Mouse (Mus musculus) inflammation-experienced regulatory T-cells, adult 6 months (primary cell): ENCODE measurements around the gene Cbx4. TPM values are rescaled to one million over a fixed set of nuclear protein-coding genes. Genes with fewer than 3 reads are reported as not detected.
"Not testable (repeated sequence)": the region's sequence is repeated elsewhere in the genome, so short reads cannot be mapped to it uniquely, and the experiment has no call there.

Experiments
- ATAC-seq: one replicate; pipeline ENCODE4 v1.8.0; 2017
- polyA plus RNA-seq, 3 experiments: library from polyadenylated mRNA; unstranded; fragments of 100-300 nt; shearing (Covaris generic); gene quantifications; one replicate each; pipeline ENCODE4 v1.2.1; 2017

Cbx4 gene
- polyA plus RNA-seq, 3 experiments from 2014 or later: 2.0 to 3.6 (median 2.3) TPM

DNA sequence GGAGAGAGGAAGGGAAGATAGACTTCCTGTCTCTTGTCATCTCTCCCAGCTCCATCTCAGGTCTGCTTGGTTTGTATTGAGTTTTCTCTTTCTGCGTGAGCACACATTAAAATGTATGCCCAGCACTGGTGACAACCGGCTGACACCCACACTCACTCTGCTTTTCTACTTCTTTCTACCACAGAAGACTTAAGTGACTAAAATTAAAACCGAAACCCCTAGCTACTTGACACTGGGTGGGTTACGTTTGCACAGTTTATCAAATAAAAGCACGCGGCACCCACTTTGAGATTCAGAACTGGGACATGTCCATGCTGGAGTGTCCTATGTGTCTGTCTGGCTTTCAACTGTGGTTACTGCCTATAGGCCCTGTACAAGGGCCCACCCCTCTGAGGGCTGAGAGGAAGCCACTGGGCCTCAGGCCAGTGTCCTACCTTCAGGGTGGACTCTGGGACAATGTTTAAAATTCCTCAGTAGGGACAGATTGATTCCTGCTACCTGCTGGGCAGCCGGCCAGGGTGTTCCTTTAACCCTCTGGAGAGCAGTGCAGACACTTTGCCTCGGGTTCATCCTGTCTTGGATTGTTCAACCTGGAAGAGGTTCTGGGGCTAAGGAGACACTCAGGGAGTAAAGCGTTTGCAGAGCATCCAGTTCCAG is 23.5 kb upstream of the Cbx4 start:
- ATAC-seq: peak; percentile 77

DNA sequence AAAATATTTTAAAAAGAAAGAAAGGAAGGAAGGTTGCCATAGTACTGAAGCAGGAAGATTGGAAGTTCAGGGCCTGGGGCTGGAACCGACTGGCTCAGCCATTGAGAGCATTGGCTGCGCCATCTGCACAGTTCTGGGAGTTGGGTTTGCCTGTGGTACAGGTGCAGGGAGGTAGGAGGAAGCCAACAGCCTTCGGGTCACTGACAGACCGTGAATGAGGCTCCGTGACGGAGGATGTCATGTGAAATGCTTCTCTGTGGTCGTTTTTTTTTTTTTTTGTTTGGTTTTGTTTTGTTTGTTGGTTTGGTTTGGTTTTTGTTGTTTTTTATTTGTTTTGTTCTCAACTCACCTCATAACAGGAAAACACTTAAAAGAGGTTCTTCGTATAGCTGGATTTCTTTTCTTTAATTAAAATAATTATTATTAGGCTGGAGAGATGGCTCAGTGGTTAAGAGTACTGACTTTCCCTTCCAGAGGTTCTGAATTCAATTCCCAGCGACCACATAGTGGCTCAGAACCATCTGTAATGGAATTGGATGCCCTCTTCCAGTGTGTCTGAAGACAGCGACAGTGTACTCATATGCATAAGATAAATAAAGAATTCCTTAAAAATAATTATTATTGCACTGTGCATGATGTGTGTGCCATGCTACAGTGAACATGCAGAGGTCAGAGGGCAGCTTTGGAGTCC is 22.7 kb upstream of the Cbx4 start:
- ATAC-seq: no peak

DNA sequence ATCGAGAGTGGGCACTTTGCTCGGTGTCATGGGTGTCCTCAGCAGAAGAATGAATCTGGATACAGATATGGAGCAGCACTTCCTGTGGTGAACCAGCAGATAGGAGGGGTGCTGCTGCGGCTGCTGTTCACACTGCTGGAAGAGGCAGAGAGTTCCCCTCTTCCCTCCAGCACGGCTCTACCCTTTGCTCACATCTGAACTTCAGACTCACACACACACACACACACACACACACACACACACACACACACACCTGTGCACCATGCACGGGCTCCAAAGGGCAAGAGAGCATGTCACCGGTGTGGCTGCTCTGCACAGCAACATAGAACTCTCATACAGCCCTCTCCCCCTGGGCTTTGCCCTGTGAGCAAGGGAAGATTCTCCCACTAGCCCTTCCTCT is 20.3 kb upstream of the Cbx4 start:
- peak; percentile 30 for ATAC-seq

DNA sequence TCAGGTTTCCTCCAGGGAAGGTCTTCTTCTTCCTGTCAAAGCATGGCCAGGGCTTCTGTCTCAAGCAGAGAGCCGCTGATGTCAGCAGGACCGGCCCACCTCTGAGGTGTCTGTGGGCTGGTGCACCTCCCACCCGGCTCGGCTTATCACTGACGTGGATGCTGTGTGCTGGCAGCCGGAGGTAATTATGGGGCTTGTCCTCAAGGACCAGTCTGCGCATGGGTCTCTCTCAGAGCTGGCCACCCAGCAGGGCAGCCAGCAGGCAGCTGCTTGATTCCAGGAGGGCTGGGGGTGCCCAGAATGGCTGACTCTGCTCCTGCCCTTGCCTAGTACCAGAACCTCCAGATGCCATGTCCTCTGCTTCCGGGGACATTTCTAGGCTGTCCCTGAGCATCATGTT is 19.7 kb upstream of the Cbx4 start:
- ATAC-seq: no peak

DNA sequence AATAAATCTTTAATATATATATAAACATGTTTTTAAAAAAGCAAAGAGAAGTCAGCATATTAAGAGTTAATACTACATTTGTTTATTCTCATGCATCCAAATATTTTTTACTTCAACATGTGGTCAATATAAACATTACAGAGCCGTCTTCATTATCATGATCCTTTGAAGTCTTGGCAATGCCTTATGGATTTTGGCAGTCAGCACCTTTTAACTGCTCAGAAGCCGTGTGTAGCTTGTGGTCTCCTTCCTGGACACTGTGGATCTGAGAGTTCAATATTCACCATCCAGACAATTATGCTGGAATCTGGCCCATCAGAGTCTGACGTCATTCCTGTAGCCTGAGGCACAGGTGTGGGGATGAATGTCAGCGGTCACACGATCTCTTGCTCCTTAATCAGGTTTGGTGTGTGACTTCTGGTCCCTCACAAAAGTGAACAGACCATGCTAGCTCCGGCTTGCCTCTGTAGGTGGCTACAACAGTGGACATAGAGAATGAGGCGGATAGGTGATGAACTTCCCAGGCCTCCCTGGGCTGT is 19.1 kb upstream of the Cbx4 start:
- no peak for ATAC-seq

DNA sequence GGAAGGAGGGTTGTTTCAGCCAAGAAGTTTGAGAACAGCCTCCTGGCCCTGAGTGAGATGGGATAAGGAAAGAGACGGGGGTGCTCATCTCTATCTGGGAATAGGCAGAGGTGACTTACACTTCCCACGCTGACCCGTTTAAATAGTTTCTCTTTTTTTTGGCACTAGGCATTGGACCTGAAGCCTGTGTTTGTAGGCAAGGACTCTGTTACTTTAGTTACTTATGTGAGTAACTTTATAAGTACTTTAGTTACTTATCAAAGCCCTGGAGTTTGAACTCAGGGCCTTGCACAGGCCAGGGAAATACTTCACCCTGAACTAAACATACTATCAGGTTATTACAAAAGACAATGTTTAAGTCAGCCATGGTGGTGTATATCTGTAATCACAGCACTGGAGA is 18.0 kb upstream of the Cbx4 start:
- ATAC-seq: no peak

DNA sequence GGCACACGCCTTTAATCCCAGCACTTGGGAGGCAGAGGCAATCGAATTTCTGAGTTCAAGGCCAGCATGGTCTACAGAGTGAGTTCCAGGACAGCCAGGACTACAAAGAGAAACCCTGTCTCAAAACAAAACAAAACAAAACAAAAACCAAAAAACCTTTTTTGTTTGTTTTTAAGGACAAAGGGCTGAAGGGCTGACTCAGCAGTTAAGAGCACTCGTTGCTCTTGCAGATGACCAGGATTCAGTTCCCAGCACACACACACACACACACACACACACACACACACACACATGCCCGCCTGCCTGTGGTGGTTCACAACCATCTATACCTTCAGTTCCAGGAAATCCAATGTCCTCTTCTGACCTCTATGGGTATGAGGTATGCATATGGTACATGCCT is 14.3 kb upstream of the Cbx4 start:
- ATAC-seq: not testable (repeated sequence)

DNA sequence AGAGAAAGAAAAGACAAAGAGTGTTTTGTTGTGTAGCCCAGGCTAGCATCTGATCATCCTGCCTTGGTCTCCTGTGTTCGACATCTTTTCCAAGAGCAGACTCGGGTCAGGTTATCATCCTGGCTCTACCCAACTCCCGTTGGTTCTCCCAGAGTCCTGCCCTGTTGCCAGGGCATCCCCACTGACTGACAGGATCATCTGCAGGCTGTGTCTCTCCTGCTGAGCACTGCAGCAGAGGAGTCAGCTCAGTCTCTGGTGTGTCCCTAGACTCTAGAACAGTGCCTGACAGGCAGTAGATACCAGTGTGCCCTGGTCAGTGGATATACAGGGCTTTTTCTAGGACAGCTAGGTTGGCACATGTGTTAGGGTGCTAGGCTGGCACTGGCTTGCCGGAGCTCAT is 12.2 kb upstream of the Cbx4 start:
- no peak for ATAC-seq

DNA sequence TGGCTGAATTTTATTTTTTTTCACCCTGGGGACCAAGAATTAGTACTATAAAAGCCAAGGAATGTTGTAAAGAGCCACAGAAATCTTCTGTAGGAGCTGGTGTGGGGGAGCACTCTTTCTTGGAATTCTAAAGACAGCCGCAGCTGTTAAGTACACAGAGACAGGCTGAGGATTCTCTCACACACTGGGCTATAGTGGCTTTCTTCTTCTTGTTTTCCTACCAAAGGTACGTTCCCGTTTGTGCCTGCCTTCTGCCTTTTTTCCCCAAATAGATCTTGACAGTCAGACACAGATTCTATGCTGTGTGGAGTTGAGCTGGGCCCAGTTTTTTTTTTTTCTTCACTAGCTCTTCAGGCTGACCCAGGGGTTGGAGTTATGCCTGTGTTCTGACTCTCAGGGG is 9.4 kb upstream of the Cbx4 start:
- ATAC-seq: no peak

DNA sequence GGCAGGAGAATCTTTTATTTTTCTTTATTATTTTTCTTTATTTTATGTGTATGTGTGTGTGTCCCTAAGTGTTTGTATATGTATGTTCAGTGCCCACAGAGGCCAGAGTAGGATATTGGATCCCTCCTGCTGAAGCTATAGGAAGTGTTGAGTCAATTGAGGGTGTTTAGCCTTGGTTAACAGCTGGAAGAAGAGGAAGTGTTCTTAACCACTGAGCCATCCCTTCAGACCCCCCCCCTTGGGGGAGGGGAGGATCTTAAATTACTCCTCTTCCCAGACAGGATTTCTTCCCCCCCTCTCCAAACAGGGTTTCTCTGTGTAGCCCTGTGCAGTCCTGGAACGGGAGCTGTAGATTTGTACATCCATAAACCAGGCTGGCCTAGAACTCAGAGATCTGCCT is 7.3 kb upstream of the Cbx4 start:
- ATAC-seq: no peak

DNA sequence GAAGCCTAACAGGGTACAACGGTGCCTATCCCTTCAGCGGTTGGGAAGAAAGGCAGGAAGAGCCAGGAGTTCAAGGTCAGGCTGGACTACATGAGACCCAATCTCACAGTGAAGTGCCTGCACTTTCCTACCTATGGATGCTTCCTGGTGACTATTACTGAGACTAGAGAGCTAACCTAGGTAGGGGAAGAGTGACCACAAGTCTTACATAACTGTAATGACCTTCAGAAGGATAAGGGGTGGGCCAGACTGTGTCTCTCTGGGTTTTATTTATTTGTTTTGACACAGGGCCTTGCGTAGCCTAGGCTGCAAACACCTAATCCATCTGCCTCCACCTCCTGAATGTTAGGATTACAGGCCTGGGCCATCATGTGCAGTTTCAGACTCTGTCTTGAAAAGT is 6.3 kb upstream of the Cbx4 start:
- no peak for ATAC-seq

DNA sequence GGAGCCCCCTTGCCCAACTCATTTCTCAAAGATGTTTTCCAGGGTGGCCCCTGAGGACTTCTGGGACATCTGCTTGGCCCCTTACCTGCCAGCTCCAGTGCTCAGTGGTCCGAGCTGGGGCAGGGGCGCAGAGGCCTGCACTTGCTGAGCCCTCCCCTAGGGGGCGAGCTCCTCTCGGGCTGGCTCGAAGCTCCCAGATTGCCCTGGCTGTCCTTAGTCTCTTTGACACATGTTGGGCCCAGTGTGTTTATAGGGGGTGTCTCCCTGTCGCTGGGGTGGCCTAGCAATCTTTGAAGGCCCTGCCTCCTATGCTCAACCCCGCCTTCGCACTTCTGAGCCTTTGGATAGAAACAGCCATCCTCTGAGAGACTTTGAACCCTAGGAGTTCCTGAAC is 5.6 kb upstream of the Cbx4 start:
- peak; percentile 25 for ATAC-seq

DNA sequence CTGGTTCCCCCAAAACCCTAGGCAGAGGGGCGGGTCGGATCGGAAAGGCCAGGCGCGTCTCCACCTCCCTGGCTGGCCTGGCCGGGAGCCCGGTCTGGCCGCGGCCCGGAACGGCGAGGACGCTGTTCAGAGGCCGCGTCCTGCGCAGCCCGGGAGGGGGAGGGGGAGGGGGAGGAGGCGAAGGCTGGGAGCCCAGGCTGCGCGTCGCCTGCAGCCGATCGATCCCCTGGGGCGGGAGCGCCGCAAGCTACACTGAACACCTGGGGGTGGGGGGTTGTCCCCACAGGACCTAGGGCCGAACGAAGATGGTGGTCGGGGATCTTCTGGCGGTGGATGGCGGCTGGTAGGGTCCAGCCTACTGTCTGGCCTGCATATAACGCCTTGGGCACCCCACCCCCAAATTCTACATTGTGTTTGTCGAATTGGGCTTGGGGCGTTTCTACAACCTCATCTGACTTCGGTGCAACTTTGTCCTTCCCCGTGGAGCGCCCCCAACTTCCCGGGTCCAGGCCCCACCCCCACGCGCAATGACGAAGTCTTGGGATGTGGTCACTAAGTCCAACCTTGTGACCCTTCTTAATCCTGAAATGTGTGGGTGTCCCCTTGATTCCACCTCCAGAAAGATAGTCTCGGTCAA is 5.1 kb upstream of the Cbx4 start:
- ATAC-seq: no peak

DNA sequence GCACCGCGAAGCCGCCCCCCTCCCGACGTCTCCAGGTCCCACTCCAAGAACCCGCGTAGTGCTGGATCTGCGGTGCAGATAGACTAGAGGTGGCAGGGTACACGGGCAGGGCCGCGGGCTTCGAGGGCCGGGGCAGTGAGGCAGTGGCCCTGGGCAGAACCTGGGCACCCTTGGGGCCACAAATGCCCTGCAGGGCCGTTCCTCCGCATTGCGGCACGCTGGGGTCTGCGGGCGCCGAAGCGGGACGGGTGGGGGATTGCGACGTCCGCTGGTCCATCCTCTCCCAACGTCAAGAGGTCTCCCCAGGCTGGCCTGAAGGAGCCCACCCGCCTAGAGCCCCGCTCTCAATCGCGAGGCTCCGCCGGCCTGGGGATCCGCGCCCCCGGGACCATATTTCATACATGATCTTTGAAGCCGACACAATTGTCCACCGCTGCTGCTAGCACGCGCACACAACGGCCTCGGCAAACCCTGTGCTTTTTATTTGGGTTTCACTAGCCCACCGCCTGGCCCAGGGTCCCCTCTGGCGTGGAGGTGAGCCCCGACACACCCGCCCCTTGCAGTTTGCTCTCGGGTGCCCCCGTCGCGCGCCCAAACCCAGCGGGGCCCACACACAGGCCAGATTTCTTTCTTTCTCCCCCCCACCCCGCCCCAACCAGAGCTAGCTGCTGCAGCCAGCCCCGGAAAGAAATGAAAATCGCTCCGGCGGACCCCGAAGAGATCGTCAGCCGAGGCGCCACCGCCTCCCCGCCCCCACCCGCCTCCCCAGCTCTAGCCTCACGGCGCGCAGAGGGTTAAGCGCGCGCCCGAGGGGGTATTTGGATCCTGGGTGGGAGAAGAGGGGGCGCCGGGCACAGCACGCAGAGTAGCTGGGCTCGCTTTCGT is 4.3 kb upstream of the Cbx4 start:
- no peak for ATAC-seq

DNA sequence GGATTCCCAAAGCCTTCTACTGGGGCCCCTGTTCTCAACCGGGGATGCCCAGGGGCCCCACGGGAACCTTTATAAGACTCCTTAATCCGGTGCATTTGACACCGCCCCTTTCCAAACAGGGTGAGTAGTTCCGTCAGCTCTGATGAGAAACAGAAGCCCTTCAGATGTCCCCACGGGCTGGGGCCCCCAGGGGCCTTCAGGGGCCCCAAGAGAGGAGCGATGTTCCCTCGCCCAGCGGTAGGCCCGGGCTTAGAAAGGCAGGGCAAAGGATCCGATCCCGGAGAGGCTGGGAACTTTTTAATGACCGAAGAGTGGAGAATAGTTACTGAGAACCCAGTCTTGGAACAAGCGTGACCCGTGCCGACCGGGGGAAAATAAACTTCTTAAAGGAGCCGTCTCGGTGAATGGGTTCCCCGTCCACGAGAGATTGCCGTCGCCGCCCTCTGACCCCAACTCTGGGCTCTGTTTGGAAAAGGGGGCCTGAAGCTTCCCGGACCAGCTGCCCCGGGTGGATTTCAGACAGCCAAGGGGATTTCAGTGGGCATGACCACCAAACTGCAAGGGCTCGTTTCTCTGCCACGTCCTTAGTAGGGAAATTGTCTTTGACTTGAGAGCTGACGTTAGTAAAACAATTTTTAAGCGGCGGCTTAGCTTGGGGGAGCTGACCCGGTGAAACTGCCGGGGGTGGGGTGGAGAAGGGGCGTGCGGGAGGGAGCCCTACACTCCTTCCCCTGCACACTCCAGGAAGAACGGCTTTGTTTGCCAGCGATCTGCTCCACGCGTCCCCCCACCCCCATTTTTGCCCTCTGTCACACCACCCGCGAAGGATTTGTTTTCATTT is 3.4 kb upstream of the Cbx4 start:
- peak; percentile 29 for ATAC-seq

DNA sequence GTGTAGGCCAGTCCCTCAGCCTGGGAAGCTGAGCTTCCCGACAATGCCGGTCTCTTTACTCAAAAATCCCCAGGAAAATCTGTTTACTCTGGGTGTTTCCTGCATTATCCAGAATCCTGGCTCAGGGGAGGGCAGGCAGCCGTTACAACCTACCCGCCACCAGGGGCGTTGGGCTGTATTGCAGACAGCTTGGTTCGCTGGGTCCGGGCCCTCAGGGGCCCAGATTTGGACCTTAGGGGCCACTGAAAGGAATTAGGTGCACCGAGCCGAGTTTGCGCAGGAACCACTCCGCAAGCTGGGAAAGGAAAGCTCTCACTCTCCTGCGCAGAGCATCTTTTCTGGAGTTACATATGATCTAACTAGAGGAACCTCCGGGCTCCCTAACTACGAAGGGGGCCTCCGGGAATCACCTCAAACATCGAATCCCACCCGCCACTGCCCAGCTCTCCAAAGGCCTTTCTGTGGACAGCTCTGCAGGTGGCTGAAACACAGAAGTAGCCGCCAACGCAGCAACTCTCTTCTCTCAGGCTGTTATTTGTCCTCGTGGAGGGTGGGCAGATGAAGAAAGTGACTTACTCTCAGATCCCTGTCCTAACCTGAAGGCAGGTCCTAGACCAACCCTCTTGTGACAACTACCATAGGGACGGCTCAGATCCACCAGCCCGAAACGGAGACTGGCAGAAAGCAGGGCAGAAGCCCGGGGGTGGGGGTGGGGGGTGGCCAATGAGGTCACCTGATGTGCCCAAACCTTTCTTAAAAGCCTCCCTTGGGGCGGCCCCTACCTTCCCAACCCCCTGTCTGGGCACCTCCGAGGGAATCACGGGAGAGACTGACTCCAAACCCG is 2.6 kb upstream of the Cbx4 start:
- no peak for ATAC-seq

DNA sequence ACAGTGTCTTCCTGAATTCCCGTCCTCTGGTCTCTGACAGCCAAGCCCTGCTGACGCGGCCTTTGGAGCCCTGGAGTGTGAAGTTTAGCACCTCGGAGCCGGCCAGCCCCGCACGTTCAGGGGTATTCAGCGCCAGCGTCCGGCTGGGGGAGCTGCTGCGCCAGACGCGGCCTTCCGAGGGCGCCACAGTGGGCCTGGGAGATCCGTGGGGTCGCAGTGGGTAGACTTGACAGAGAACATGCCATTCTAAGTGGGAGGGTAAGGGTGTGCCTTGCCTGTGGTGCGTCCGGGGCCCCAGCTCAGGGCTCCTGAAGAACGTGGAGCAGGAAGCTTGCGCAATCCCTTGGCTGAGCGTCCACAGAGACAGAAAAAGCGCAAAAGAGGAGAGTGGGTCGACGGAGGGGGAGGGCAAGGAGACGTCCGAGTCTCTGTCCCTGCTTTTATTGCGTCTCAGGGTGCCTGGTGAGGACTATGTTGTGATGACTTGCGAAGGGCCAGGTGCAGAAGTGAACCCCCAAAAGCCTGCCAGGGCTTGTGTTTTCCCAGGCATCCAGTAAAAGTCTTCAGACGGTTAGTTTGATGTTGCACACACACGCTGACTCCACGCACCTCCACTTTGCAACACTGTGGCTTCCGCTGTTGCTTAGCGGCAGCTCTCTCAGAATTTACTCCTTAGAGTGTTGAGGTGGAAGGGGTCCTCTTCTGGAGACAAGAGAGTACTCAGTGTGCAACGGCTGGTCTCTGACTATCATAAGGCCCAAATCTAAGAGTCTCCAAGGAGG is 1.5 kb upstream of the Cbx4 start:
- no peak for ATAC-seq

DNA sequence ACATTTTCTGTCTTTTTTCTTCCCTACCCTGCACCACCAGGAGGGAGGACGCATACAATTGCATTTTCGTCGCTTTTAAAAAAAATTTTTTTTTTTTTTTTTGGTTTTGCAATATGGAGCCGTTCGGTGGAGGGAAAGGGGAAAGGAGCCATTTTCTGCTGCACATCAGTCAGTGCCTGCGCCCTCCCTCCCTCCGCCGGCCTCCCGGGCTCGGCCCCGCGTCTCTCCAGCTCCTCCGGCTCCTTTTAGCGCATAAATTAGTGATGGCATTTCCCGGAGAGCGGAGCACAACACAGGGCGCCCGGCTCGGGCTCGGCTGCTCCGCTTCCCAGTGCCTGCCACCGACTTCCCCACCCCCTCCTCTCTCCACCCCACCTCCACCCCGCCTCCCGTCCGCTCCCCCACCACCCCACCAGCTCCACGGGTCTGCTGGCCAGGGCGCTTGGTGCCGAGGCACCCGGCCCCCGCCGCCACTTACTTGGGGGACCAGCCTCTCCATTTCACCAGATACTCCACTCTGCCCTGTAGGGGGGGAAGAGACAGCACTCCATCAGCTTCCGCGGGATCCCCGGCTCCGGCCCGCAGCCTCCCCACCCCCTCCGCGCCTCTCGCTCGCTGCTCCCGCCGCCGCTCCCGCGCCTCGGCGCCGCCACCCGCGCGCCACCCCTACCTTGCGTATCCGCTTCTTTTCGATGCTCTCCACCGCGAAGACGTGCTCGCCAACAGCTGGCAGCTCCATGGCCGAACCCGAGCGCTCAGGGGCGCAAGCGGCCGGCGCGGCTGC is 550 bp downstream of the Cbx4 start:
- ATAC-seq: peak; percentile 13
